Mouse (Mus musculus): ENCODE measurements at regions not wholly inside any gene's neighbourhood (a gene's known extent, or its start where the extent isn't known, plus 50 kb on each side); places are given as distances from the start of the nearest gene placed in this dataset.

- Histone ChIP-seq H3K27me3 (replicated peaks) (no peaks in the 10 kb centered on the region), H3K4me1 (no peaks in the 10 kb centered on the region), H3K36me3 (replicated peaks; ENCODE audit: low read length) (no peaks in the 10 kb centered on the region), H3K4me3 (replicated peaks) (no peak overlapping the region), H3K9me3 (peaks cover 8% of the 10 kb centered on the region; the same call in 1 of the 2 replicates)
- TF ChIP-seq FLI1 (IDR thresholded peaks at IDR 0.05; ENCODE audit: low read length) (no peak), GATA1 (IDR thresholded peaks at IDR 0.05; ENCODE audit: borderline replicate concordance, low read length) (no peak)
Measured at GRCm38 (mm10) chr5:4578856-4579255, 179.0 kb downstream of the Fzd1 start.

- Histone ChIP-seq H3K27me3 (replicated peaks) (no peaks in the 10 kb centered on the region), H3K36me3 (replicated peaks; ENCODE audit: low read length) (no peaks in the 10 kb centered on the region), H3K4me3 (replicated peaks) (no peak overlapping the region), H3K9me3 (peaks cover 4% of the 10 kb centered on the region; the same call in 1 of the 2 replicates), H3K4me1 (no peaks in the 10 kb centered on the region)
- TF ChIP-seq FLI1 (IDR thresholded peaks at IDR 0.05; ENCODE audit: low read length) (no peak), GATA1 (IDR thresholded peaks at IDR 0.05; ENCODE audit: borderline replicate concordance, low read length) (no peak)
Measured at GRCm38 (mm10) chr5:4577179-4577578, 180.7 kb downstream of the Fzd1 start.

- H3K9me3 ChIP-seq: peaks cover 3% of the 10 kb centered on the region; the same call in 1 of the 2 replicates
- TF ChIP-seq GATA1 (IDR thresholded peaks at IDR 0.05; ENCODE audit: borderline replicate concordance, low read length) (no peak), FLI1 (IDR thresholded peaks at IDR 0.05; ENCODE audit: low read length) (no peak)
- no peaks in the 10 kb centered on the region for H3K27me3 ChIP-seq (replicated peaks)
- no peaks in the 10 kb centered on the region for H3K4me1 ChIP-seq
- no peak overlapping the region for H3K4me3 ChIP-seq (replicated peaks)
- no peaks in the 10 kb centered on the region for H3K36me3 ChIP-seq (replicated peaks; ENCODE audit: low read length)
Measured at GRCm38 (mm10) chr5:4563862-4564261, 194.0 kb downstream of the Fzd1 start.

- Histone ChIP-seq H3K27me3 (replicated peaks) (no peaks in the 10 kb centered on the region), H3K4me3 (replicated peaks) (no peak overlapping the region), H3K4me1 (no peaks in the 10 kb centered on the region), H3K36me3 (replicated peaks; ENCODE audit: low read length) (no peaks in the 10 kb centered on the region), H3K9me3 (peaks cover 3% of the 10 kb centered on the region; the same call in 1 of the 2 replicates)
- TF ChIP-seq FLI1 (IDR thresholded peaks at IDR 0.05; ENCODE audit: low read length) (no peak), GATA1 (IDR thresholded peaks at IDR 0.05; ENCODE audit: borderline replicate concordance, low read length) (no peak)
Measured at GRCm38 (mm10) chr5:4561661-4562060, 196.2 kb downstream of the Fzd1 start.

- H3K9me3 ChIP-seq: peaks cover 3% of the 10 kb centered on the region; the same call in 1 of the 2 replicates
- TF ChIP-seq FLI1 (IDR thresholded peaks at IDR 0.05; ENCODE audit: low read length): no peak
- no peak for TF ChIP-seq GATA1 (IDR thresholded peaks at IDR 0.05; ENCODE audit: borderline replicate concordance, low read length)
- H3K36me3 ChIP-seq (replicated peaks; ENCODE audit: low read length): no peaks in the 10 kb centered on the region
- no peaks in the 10 kb centered on the region for H3K4me1 ChIP-seq
- no peak overlapping the region for H3K4me3 ChIP-seq (replicated peaks)
- H3K27me3 ChIP-seq (replicated peaks): no peaks in the 10 kb centered on the region
Measured at GRCm38 (mm10) chr5:4561139-4561470, 196.7 kb downstream of the Fzd1 start.

GRCm38 (mm10) chr5:4560370-4561138 is 197.3 kb downstream of the Fzd1 start:
- Histone ChIP-seq H3K36me3 (replicated peaks; ENCODE audit: low read length) (no peaks in the 10 kb centered on the region), H3K27me3 (replicated peaks) (no peaks in the 10 kb centered on the region), H3K4me3 (replicated peaks) (no peak overlapping the region), H3K4me1 (no peaks in the 10 kb centered on the region), H3K9me3 (peaks cover 3% of the 10 kb centered on the region; the same call in 1 of the 2 replicates)
- TF ChIP-seq GATA1 (IDR thresholded peaks at IDR 0.05; ENCODE audit: borderline replicate concordance, low read length) (no peak), FLI1 (IDR thresholded peaks at IDR 0.05; ENCODE audit: low read length) (no peak)

GRCm38 (mm10) chr5:4554972-4555371 is 202.9 kb downstream of the Fzd1 start:
- Histone ChIP-seq H3K27me3 (replicated peaks) (no peaks in the 10 kb centered on the region), H3K36me3 (replicated peaks; ENCODE audit: low read length) (no peaks in the 10 kb centered on the region), H3K9me3 (0 out of 2 replicates have a peak, but pooled peaks cover 3% of the 10 kb centered on the region), H3K4me1 (no peaks in the 10 kb centered on the region), H3K4me3 (replicated peaks) (no peak overlapping the region)
- TF ChIP-seq GATA1 (IDR thresholded peaks at IDR 0.05; ENCODE audit: borderline replicate concordance, low read length) (no peak), FLI1 (IDR thresholded peaks at IDR 0.05; ENCODE audit: low read length) (no peak)

- H3K27me3 ChIP-seq (replicated peaks): no peaks in the 10 kb centered on the region
- H3K4me3 ChIP-seq (replicated peaks): no peak overlapping the region
- H3K9me3 ChIP-seq: peaks cover 3% of the 10 kb centered on the region; the same call in 1 of the 2 replicates
- H3K36me3 ChIP-seq (replicated peaks; ENCODE audit: low read length): no peaks in the 10 kb centered on the region
- no peaks in the 10 kb centered on the region for H3K4me1 ChIP-seq
- TF ChIP-seq GATA1 (IDR thresholded peaks at IDR 0.05; ENCODE audit: borderline replicate concordance, low read length) (no peak), FLI1 (IDR thresholded peaks at IDR 0.05; ENCODE audit: low read length) (no peak)
Measured at GRCm38 (mm10) chr5:4538572-4538971, 219.3 kb downstream of the Fzd1 start.

- Histone ChIP-seq H3K9me3 (peaks cover 6% of the 10 kb centered on the region; the same call in 1 of the 2 replicates), H3K4me1 (no peaks in the 10 kb centered on the region), H3K4me3 (replicated peaks) (no peak overlapping the region), H3K36me3 (replicated peaks; ENCODE audit: low read length) (no peaks in the 10 kb centered on the region), H3K27me3 (replicated peaks) (no peaks in the 10 kb centered on the region)
- TF ChIP-seq FLI1 (IDR thresholded peaks at IDR 0.05; ENCODE audit: low read length): no peak
- no peak for TF ChIP-seq GATA1 (IDR thresholded peaks at IDR 0.05; ENCODE audit: borderline replicate concordance, low read length)
Measured at GRCm38 (mm10) chr5:4536790-4537189, 221.0 kb downstream of the Fzd1 start.

- H3K4me1 ChIP-seq: no peaks in the 10 kb centered on the region
- H3K27me3 ChIP-seq (replicated peaks): no peaks in the 10 kb centered on the region
- no peaks in the 10 kb centered on the region for H3K36me3 ChIP-seq (replicated peaks; ENCODE audit: low read length)
- H3K4me3 ChIP-seq (replicated peaks): no peak overlapping the region
- TF ChIP-seq GATA1 (IDR thresholded peaks at IDR 0.05; ENCODE audit: borderline replicate concordance, low read length) (no peak), FLI1 (IDR thresholded peaks at IDR 0.05; ENCODE audit: low read length) (no peak)
- H3K9me3 ChIP-seq: peaks cover 6% of the 10 kb centered on the region; the same call in 1 of the 2 replicates
Measured at GRCm38 (mm10) chr5:4535951-4536350, 221.9 kb downstream of the Fzd1 start.
